Mouse (Mus musculus): ENCODE data around the gene Nos1. TPM values are rescaled to one million over a fixed set of nuclear protein-coding genes. Genes with fewer than 3 reads are reported as not detected.
A peak's percentile ranks its signal among the peaks of the same experiment; 100 is the strongest.

Nos1 gene
- polyA plus RNA-seq, 2 experiments, result under 0.01 TPM; not detected in 1

- Histone ChIP-seq H3K9me3 (ENCODE audit: control insufficient read depth, low read length) (no peaks in the 10 kb centered on the region), H3K27ac (no peak overlapping the region), H3K27me3 (ENCODE audit: control insufficient read depth, insufficient read depth, low read length) (no peaks in the 10 kb centered on the region), H3K9ac (replicated peaks) (no peak overlapping the region), H3K4me3 (ENCODE audit: insufficient read depth in 1 of 2, low read depth in 2 of 2, low read length in 2 of 2) (no peak overlapping the region), H3K4me1 (replicated peaks; ENCODE audit: control insufficient read depth in 2 of 2, insufficient read depth in 2 of 2, low read length in 1 of 2) (no peaks in the 10 kb centered on the region), H3K4me2 (ENCODE audit: low read depth) (no peak overlapping the region), H3K36me3 (replicated peaks; ENCODE audit: control insufficient read depth, insufficient read depth, low read depth) (no peaks in the 10 kb centered on the region)
- ATAC-seq (ENCODE audit: insufficient read depth), result no peak
- TF ChIP-seq EP300 (IDR thresholded peaks at IDR 0.05; ENCODE audit: low read depth) (no peak), CTCF (IDR thresholded peaks at IDR 0.05; ENCODE audit: low read depth) (no peak)
- DNase-seq (ENCODE audit: low read depth in 3 of 3, low spot score in 3 of 3), result no peak
- WGBS (ENCODE audit: insufficient replicate concordance), result 71% methylated on average over 6 of the region's 6 CpGs
These were observed 46.5 kb downstream of the Nos1 start for GRCm38 (mm10) chr5:117827366-117827765.

- Histone ChIP-seq H3K9ac (replicated peaks) (no peak overlapping the region), H3K4me2 (ENCODE audit: low read depth) (no peak overlapping the region), H3K27ac (no peak overlapping the region), H3K27me3 (ENCODE audit: control insufficient read depth, insufficient read depth, low read length) (peaks cover 9% of the 10 kb centered on the region), H3K4me1 (replicated peaks; ENCODE audit: control insufficient read depth in 2 of 2, insufficient read depth in 2 of 2, low read length in 1 of 2) (no peaks in the 10 kb centered on the region), H3K36me3 (replicated peaks; ENCODE audit: control insufficient read depth, insufficient read depth, low read depth) (no peaks in the 10 kb centered on the region), H3K9me3 (ENCODE audit: control insufficient read depth, low read length) (no peaks in the 10 kb centered on the region), H3K4me3 (ENCODE audit: insufficient read depth in 1 of 2, low read depth in 2 of 2, low read length in 2 of 2) (no peak overlapping the region)
- 13% methylated on average over 5 of the region's 5 CpGs for WGBS (ENCODE audit: insufficient replicate concordance)
- no peak for ATAC-seq (ENCODE audit: insufficient read depth)
- TF ChIP-seq EP300 (IDR thresholded peaks at IDR 0.05; ENCODE audit: low read depth), result no peak
- peak; percentile 82 for TF ChIP-seq CTCF (IDR thresholded peaks at IDR 0.05; ENCODE audit: low read depth)
- DNase-seq (ENCODE audit: low read depth in 3 of 3, low spot score in 3 of 3), result peak in 2 of 3 experiments; percentile 4 to 7
These were observed 56.1 kb downstream of the Nos1 start for GRCm38 (mm10) chr5:117836930-117837329.

- no peak overlapping the region for H3K9ac ChIP-seq (replicated peaks)
- DNase-seq (ENCODE audit: low read depth in 3 of 3, low spot score in 3 of 3) (no peak), ATAC-seq (ENCODE audit: insufficient read depth) (no peak)
- H3K4me3 ChIP-seq (ENCODE audit: insufficient read depth in 1 of 2, low read depth in 2 of 2, low read length in 2 of 2), result no peak overlapping the region
- H3K4me1 ChIP-seq (replicated peaks; ENCODE audit: control insufficient read depth in 2 of 2, insufficient read depth in 2 of 2, low read length in 1 of 2), result no peaks in the 10 kb centered on the region
- TF ChIP-seq CTCF (IDR thresholded peaks at IDR 0.05; ENCODE audit: low read depth) (no peak), EP300 (IDR thresholded peaks at IDR 0.05; ENCODE audit: low read depth) (no peak)
- no peaks in the 10 kb centered on the region for H3K9me3 ChIP-seq (ENCODE audit: control insufficient read depth, low read length)
- H3K4me2 ChIP-seq (ENCODE audit: low read depth), result no peak overlapping the region
- H3K27ac ChIP-seq, result no peak overlapping the region
- no peaks in the 10 kb centered on the region for H3K36me3 ChIP-seq (replicated peaks; ENCODE audit: control insufficient read depth, insufficient read depth, low read depth)
- WGBS (ENCODE audit: insufficient replicate concordance), result 32% methylated on average over 9 of the region's 9 CpGs
- peaks cover 15% of the 10 kb centered on the region for H3K27me3 ChIP-seq (ENCODE audit: control insufficient read depth, insufficient read depth, low read length)
These were observed 56.9 kb downstream of the Nos1 start for GRCm38 (mm10) chr5:117837731-117838130.

GRCm38 (mm10) chr5:117839501-117839900, 58.7 kb downstream of the Nos1 start:
- Histone ChIP-seq H3K27ac (no peak overlapping the region), H3K36me3 (replicated peaks; ENCODE audit: control insufficient read depth, insufficient read depth, low read depth) (no peaks in the 10 kb centered on the region), H3K9me3 (ENCODE audit: control insufficient read depth, low read length) (no peaks in the 10 kb centered on the region), H3K27me3 (ENCODE audit: control insufficient read depth, insufficient read depth, low read length) (peaks cover 22% of the 10 kb centered on the region), H3K4me3 (ENCODE audit: insufficient read depth in 1 of 2, low read depth in 2 of 2, low read length in 2 of 2) (no peak overlapping the region), H3K4me2 (ENCODE audit: low read depth) (no peak overlapping the region), H3K9ac (replicated peaks) (no peak overlapping the region), H3K4me1 (replicated peaks; ENCODE audit: control insufficient read depth in 2 of 2, insufficient read depth in 2 of 2, low read length in 1 of 2) (no peaks in the 10 kb centered on the region)
- ATAC-seq (ENCODE audit: insufficient read depth), result no peak
- DNase-seq (ENCODE audit: low read depth in 3 of 3, low spot score in 3 of 3), result no peak
- no peak for TF ChIP-seq CTCF (IDR thresholded peaks at IDR 0.05; ENCODE audit: low read depth)
- no peak for TF ChIP-seq EP300 (IDR thresholded peaks at IDR 0.05; ENCODE audit: low read depth)
- 48% methylated on average over 7 of the region's 7 CpGs for WGBS (ENCODE audit: insufficient replicate concordance)

GRCm38 (mm10) chr5:117840203-117840602, 59.4 kb downstream of the Nos1 start:
- ATAC-seq (ENCODE audit: insufficient read depth) (no peak), DNase-seq (ENCODE audit: low read depth in 3 of 3, low spot score in 3 of 3) (no peak)
- Histone ChIP-seq H3K9ac (replicated peaks) (no peak overlapping the region), H3K4me1 (replicated peaks; ENCODE audit: control insufficient read depth in 2 of 2, insufficient read depth in 2 of 2, low read length in 1 of 2) (no peaks in the 10 kb centered on the region), H3K4me2 (ENCODE audit: low read depth) (no peak overlapping the region), H3K36me3 (replicated peaks; ENCODE audit: control insufficient read depth, insufficient read depth, low read depth) (no peaks in the 10 kb centered on the region), H3K27ac (no peak overlapping the region), H3K9me3 (ENCODE audit: control insufficient read depth, low read length) (no peaks in the 10 kb centered on the region), H3K27me3 (ENCODE audit: control insufficient read depth, insufficient read depth, low read length) (peaks cover 22% of the 10 kb centered on the region), H3K4me3 (ENCODE audit: insufficient read depth in 1 of 2, low read depth in 2 of 2, low read length in 2 of 2) (no peak overlapping the region)
- no peak for TF ChIP-seq EP300 (IDR thresholded peaks at IDR 0.05; ENCODE audit: low read depth)
- no peak for TF ChIP-seq CTCF (IDR thresholded peaks at IDR 0.05; ENCODE audit: low read depth)
- WGBS (ENCODE audit: insufficient replicate concordance), result 44% methylated on average over 9 of the region's 9 CpGs
